Mouse (Mus musculus) MEL (cell line): ENCODE results near the gene Mcu.

Experiments used
- BHLHE40 ChIP-seq: IDR thresholded peaks from 2 replicates; pipeline ENCODE4 v1.6.1; 2012; ENCODE audit warnings: low read depth, mild to moderate bottlenecking, inconsistent platforms, low read length, improper control_type of control experiment, borderline replicate concordance
- CTCF ChIP-seq, 3 experiments: IDR thresholded peaks in 2 of 3; conservative IDR thresholded peaks in 1 of 3; 2 replicates each; pipeline ENCODE4 v1.5.1; 2011 to 2012; ENCODE audit warnings: low read length in 3 of 3, low read depth in 2 of 3, mild to moderate bottlenecking in 2 of 3, improper control_type of control experiment in 1 of 3, inconsistent platforms in 1 of 3, mixed read lengths in 1 of 3, moderate library complexity in 1 of 3; ENCODE audit not compliant: control insufficient read depth in 1 of 3, insufficient read depth in 1 of 3, poor library complexity in 1 of 3, severe bottlenecking in 1 of 3
- E2F4 ChIP-seq: IDR thresholded peaks from 2 replicates; pipeline ENCODE4 v1.6.1; 2011; ENCODE audit warnings: low read depth, low read length, improper control_type of control experiment, borderline replicate concordance
- EP300 ChIP-seq, 2 experiments: IDR thresholded peaks; 2 replicates each; pipeline ENCODE4 v1.6.1; 2011; ENCODE audit warnings: improper control_type of control experiment in 2 of 2, low read length in 2 of 2, low read depth in 1 of 2, mild to moderate bottlenecking in 1 of 2
- GABPA ChIP-seq: IDR thresholded peaks from 2 replicates; pipeline ENCODE4 v1.6.1; 2012; ENCODE audit warnings: low read depth, mild to moderate bottlenecking, inconsistent platforms, low read length, improper control_type of control experiment, moderate library complexity
- HCFC1 ChIP-seq: IDR thresholded peaks from 2 replicates; pipeline ENCODE4 v1.6.1; 2012; ENCODE audit warnings: low read depth, mild to moderate bottlenecking, inconsistent platforms, low read length, improper control_type of control experiment, moderate library complexity
- JUND ChIP-seq: IDR thresholded peaks from 2 replicates; pipeline ENCODE4 v1.6.1; 2011; ENCODE audit warnings: low read depth, mild to moderate bottlenecking, improper control_type of control experiment, low read length
- KAT2A ChIP-seq: conservative IDR thresholded peaks from 2 replicates; pipeline ENCODE4 v1.6.1; 2012; ENCODE audit warnings: low read depth, low read length, improper control_type of control experiment, inconsistent platforms
- MXI1 ChIP-seq: IDR thresholded peaks from 2 replicates; pipeline ENCODE4 v1.6.1; 2011; ENCODE audit warnings: mild to moderate bottlenecking, low read depth, low read length, improper control_type of control experiment
- POLR2A ChIP-seq, 2 experiments: IDR thresholded peaks; 2 replicates each; pipeline ENCODE4 v1.6.1; 2011 to 2012; ENCODE audit warnings: low read length in 2 of 2, mild to moderate bottlenecking in 2 of 2, control low read depth in 1 of 2, improper control_type of control experiment in 1 of 2, low read depth in 1 of 2, moderate library complexity in 1 of 2; ENCODE audit not compliant: control insufficient read depth in 1 of 2, insufficient read depth in 1 of 2, poor library complexity in 1 of 2
- RAD21 ChIP-seq: IDR thresholded peaks from 2 replicates; pipeline ENCODE4 v1.6.1; 2011; ENCODE audit warnings: mild to moderate bottlenecking, low read depth, low read length, improper control_type of control experiment
- TAL1 ChIP-seq: IDR thresholded peaks from 2 replicates; pipeline ENCODE4 v1.6.1; 2012; ENCODE audit warnings: mild to moderate bottlenecking, inconsistent platforms, low read length, moderate library complexity, mixed read lengths
- TBP ChIP-seq: IDR thresholded peaks from 2 replicates; pipeline ENCODE4 v1.8.0; 2011; ENCODE audit warnings: low read depth, low read length, improper control_type of control experiment
- ZNF384 ChIP-seq: IDR thresholded peaks from 2 replicates; pipeline ENCODE4 v1.6.1; 2012; ENCODE audit warnings: low read depth, mild to moderate bottlenecking, inconsistent platforms, low read length, improper control_type of control experiment

DNA sequence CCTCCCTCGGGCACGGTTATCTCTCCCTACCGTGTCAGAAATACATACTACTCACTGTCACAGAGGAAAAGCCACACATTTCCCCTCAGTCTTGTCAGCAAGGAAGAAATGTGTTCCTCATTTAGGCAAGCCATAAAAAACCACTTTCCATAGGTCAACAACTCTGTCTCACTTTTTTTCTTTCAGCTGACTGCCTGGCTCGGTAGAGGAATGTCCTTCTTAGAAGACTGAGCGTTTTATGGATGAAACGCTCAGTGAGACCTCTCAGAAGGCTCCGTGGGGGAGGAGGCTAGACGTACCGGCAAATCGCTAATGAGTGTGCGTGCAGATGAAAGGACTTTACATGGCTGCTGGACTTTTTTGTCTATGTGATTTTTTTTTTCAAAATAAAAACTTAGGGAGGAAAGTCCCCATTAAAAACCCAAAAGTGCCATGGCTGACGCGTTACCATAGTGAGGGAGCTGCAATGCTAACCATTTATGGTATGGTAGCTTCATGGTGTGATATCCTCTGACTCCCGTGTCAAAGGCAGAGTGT, 105.0 kb downstream of the Mcu start:
- no peak for TF ChIP-seq ZNF384
- no peak for TF ChIP-seq BHLHE40
- no peak for TF ChIP-seq E2F4
- TF ChIP-seq CTCF (IDR thresholded peaks at IDR 0.05 in 2 of 3, conservative IDR thresholded peaks at IDR 0.05 in 1 of 3; ENCODE audit: control insufficient read depth in 1 of 3, insufficient read depth in 1 of 3, low read depth in 2 of 3, low read length in 3 of 3, poor library complexity in 1 of 3, severe bottlenecking in 1 of 3): no peak
- no peak for TF ChIP-seq GABPA
- TF ChIP-seq EP300 (IDR thresholded peaks at IDR 0.05; ENCODE audit: low read depth in 1 of 2, low read length in 2 of 2): no peak
- TF ChIP-seq TBP: no peak
- no peak for TF ChIP-seq JUND
- TF ChIP-seq KAT2A: no peak
- TF ChIP-seq RAD21: no peak
- TF ChIP-seq MXI1: no peak
- TF ChIP-seq TAL1: no peak
- no peak for TF ChIP-seq POLR2A (IDR thresholded peaks at IDR 0.05; ENCODE audit: control insufficient read depth in 1 of 2, insufficient read depth in 1 of 2, low read depth in 1 of 2, low read length in 2 of 2, poor library complexity in 1 of 2)
- no peak for TF ChIP-seq HCFC1
